Mouse (Mus musculus) liver, embryonic 14.5 days (tissue): ENCODE results near the gene Lmntd1. TPM values are rescaled to one million over a fixed set of nuclear protein-coding genes. Genes with fewer than 3 reads are reported as not detected.

Source experiments
- ATAC-seq: fragments of 200-750 bp; cut with Nextera tagmentation; 2 replicates; pipeline ENCODE4 v1.8.0; 2017; ENCODE audit warnings: moderate number of reproducible peaks, mild to moderate bottlenecking, moderate library complexity; ENCODE audit not compliant: insufficient read depth
- DNase-seq, 3 experiments: peaks; one replicate each; pipeline ENCODE4 v3.0.0-alpha.2; 2012 to 2013; ENCODE audit warnings: low read depth in 3 of 3, low spot score in 3 of 3
- H3K27ac ChIP-seq: fragments of 300-500 bp; sonication (generic); 2 replicates; pipeline ENCODE4 v1.5.1; 2014; ENCODE audit warnings: moderate library complexity, mild to moderate bottlenecking, control low read depth, inconsistent platforms
- H3K27me3 ChIP-seq: fragments of 300-500 bp; sonication (generic); 2 replicates; pipeline ENCODE4 v1.6.1; 2014; ENCODE audit warnings: mild to moderate bottlenecking, low read length, moderate library complexity; ENCODE audit not compliant: control insufficient read depth, insufficient read depth
- H3K36me3 ChIP-seq: fragments of 300-500 bp; sonication (generic); replicated peaks from 2 replicates; pipeline ENCODE4 v1.6.1; 2014; ENCODE audit warnings: low read depth; ENCODE audit not compliant: control insufficient read depth, insufficient read depth
- H3K4me1 ChIP-seq, 2 experiments: fragments of 200-500 bp in 1 of 2; fragments of 300-500 bp in 1 of 2; sonication (generic) in 1 of 2; replicated peaks; 2 replicates each; pipeline ENCODE4 v1.6.1; 2012 to 2014; ENCODE audit warnings: antibody characterized with exemption in 1 of 2, inconsistent platforms in 1 of 2, low read length in 1 of 2; ENCODE audit not compliant: control insufficient read depth in 2 of 2, insufficient read depth in 2 of 2
- H3K4me2 ChIP-seq: fragments of 300-500 bp; sonication (generic); 2 replicates; pipeline ENCODE4 v1.6.1; 2014; ENCODE audit warnings: low read depth, mild to moderate bottlenecking, control low read depth, moderate library complexity
- H3K4me3 ChIP-seq, 2 experiments: fragments of 200-500 bp in 1 of 2; fragments of 300-500 bp in 1 of 2; sonication (generic) in 1 of 2; 2 replicates each; pipeline ENCODE4 v1.5.1; 2012 to 2014; ENCODE audit warnings: low read depth in 2 of 2, low read length in 2 of 2, mild to moderate bottlenecking in 2 of 2, control low read depth in 1 of 2, inconsistent platforms in 1 of 2, moderate library complexity in 1 of 2; ENCODE audit not compliant: insufficient read depth in 1 of 2
- H3K9ac ChIP-seq: fragments of 300-500 bp; sonication (generic); replicated peaks from 2 replicates; pipeline ENCODE4 v1.6.1; 2014; ENCODE audit warnings: mild to moderate bottlenecking, control low read depth, moderate library complexity
- H3K9me3 ChIP-seq: fragments of 300-500 bp; sonication (generic); 2 replicates; pipeline ENCODE4 v1.6.1; 2016; ENCODE audit warnings: low read length, mixed read lengths; ENCODE audit not compliant: control insufficient read depth
- CTCF ChIP-seq: IDR thresholded peaks from 2 replicates; pipeline ENCODE4 v1.5.1; 2016; ENCODE audit warnings: antibody characterized with exemption, low read depth, control low read depth
- EP300 ChIP-seq: IDR thresholded peaks from 2 replicates; pipeline ENCODE4 v1.6.1; 2016; ENCODE audit warnings: antibody characterized with exemption, low read depth
- WGBS: fragments of 180-500 bp; shearing (Covaris S2); extraction: QIAGEN DNeasy Blood & Tissue Kit; methylation state at CpG from one replicate; pipeline ENCODE4 v1.1.7; 2014; ENCODE audit not compliant: insufficient replicate concordance; 5-methylcytosine and 5-hydroxymethylcytosine counted together
- polyA plus RNA-seq, 2 experiments: library from polyadenylated mRNA; depleted of rRNA in 1 of 2; stranded (reverse) in 1 of 2; unstranded in 1 of 2; fragments of >200 nt; fragmentation: Nextera tagmentation in 1 of 2; extraction: Ambion mirVana in 1 of 2; gene quantifications; 2 replicates each; pipeline versions ENCODE4 v1.2.1 to v1.2.3; 2012 to 2014

The Lmntd1 gene
- polyA plus RNA-seq, 2 experiments: 0.02 TPM; not detected in 1

GRCm38 (mm10) chr6:145378689-145379088 lies 235.4 kb downstream of the Lmntd1 start:
- no peaks in the 10 kb centered on the region for H3K9me3 ChIP-seq
- no peak overlapping the region for H3K4me3 ChIP-seq
- DNase-seq (no peak), ATAC-seq (no peak)
- H3K27ac ChIP-seq: no peak overlapping the region
- H3K4me1 ChIP-seq: no peaks in the 10 kb centered on the region
- H3K36me3 ChIP-seq: no peaks in the 10 kb centered on the region
- TF ChIP-seq CTCF (no peak), EP300 (no peak)
- H3K9ac ChIP-seq: no peak overlapping the region
- H3K4me2 ChIP-seq: no peak overlapping the region
- WGBS: 15% methylated on average over 4 of the region's 4 CpGs
- no peaks in the 10 kb centered on the region for H3K27me3 ChIP-seq

- 29% methylated on average over 2 of the region's 2 CpGs for WGBS
- H3K27me3 ChIP-seq: no peaks in the 10 kb centered on the region
- no peaks in the 10 kb centered on the region for H3K9me3 ChIP-seq
- no peak for TF ChIP-seq CTCF
- TF ChIP-seq EP300: no peak
- no peak for DNase-seq
- no peak overlapping the region for H3K9ac ChIP-seq
- ATAC-seq: no peak
- no peaks in the 10 kb centered on the region for H3K4me1 ChIP-seq
- H3K36me3 ChIP-seq: no peaks in the 10 kb centered on the region
- no peak overlapping the region for H3K4me2 ChIP-seq
- no peak overlapping the region for H3K4me3 ChIP-seq
- H3K27ac ChIP-seq: no peak overlapping the region
These were observed 239.7 kb downstream of the Lmntd1 start for GRCm38 (mm10) chr6:145374372-145374771.

DNA sequence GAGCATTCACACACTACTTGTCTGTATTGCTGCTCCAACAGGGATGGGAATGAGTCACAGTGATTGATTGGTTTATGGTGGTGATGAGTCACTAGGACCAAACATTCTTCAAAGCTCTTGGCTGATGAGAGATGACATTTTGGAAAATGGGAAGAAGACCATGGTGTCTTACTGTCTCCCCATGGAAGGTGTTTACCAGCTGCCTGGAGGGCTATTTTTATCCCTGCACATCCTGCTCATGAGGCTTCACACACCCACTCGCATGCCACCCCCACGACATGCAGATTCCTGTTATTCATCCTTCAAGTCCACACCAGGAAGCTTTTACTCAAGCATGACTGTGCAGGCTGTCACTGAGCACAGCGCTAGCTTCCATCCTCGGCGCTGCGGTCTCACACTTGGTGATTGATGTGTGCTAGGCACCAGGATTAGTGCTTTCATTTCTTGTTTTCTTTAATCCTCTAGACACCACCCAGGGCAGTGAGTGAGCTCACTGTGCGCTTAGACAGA lies 240.4 kb downstream of the Lmntd1 start:
- H3K27ac ChIP-seq: no peak overlapping the region
- no peak overlapping the region for H3K9ac ChIP-seq
- no peaks in the 10 kb centered on the region for H3K27me3 ChIP-seq
- no peak overlapping the region for H3K4me3 ChIP-seq
- H3K36me3 ChIP-seq: no peaks in the 10 kb centered on the region
- H3K4me2 ChIP-seq: no peak overlapping the region
- H3K9me3 ChIP-seq: no peaks in the 10 kb centered on the region
- WGBS: 41% methylated on average over 7 of the region's 7 CpGs
- H3K4me1 ChIP-seq: no peaks in the 10 kb centered on the region; a peak in 1 of 4 replicates
- ATAC-seq (no peak), DNase-seq (no peak)
- no peak for TF ChIP-seq CTCF
- TF ChIP-seq EP300: no peak

DNA sequence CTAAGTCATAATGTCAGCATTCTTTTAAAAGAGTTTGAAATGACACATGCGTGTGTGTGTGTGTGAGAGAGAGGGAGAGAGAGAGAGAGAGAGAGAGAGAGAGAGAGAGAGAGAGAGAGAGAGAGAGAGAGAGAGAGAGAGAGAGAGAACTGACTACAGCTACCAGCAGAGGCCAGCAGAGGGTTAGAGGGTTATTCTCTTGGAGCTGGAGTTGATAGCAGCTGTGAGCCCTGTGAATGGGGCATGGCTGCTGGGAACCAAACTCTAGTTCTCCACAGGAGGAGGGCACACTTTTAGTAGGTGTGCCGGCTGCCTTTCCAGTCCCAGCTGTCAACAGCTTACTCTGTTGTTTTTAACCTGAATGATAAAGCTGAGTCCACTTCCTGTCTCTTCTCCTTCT lies 242.1 kb downstream of the Lmntd1 start:
- DNase-seq: no peak
- Histone ChIP-seq H3K4me3 (no peak overlapping the region), H3K4me2 (no peak overlapping the region), H3K4me1 (no peaks in the 10 kb centered on the region; a peak in 1 of 4 replicates), H3K9me3 (no peaks in the 10 kb centered on the region), H3K36me3 (no peaks in the 10 kb centered on the region), H3K27me3 (no peaks in the 10 kb centered on the region), H3K9ac (no peak overlapping the region), H3K27ac (no peak overlapping the region)
- TF ChIP-seq EP300 (no peak), CTCF (0 out of 2 replicates have a peak, but pooled peaks have one; percentile 9)
- ATAC-seq: no peak
- 32% methylated on average over 2 of the region's 2 CpGs for WGBS

DNA sequence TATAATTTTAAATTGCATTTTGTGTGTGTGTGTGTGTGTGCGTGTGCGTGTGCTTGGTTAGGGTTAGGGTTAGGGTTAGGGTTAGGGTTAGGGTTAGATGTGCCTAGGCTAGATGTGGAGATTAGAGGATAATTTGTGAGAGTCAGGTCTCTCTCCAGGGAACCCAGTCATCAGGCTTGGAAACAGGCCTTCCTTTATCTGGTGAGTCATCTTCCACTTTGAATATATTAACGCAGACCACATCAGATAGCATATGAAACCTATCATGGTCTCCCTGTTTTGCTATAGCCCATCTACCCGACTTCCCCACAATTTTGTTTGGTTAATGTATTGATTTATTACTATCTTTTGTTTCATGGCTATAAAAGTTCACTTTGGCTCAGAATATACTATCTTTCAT lies 242.5 kb downstream of the Lmntd1 start:
- Histone ChIP-seq H3K4me1 (no peaks in the 10 kb centered on the region; a peak in 1 of 4 replicates), H3K4me2 (no peak overlapping the region), H3K4me3 (no peak overlapping the region), H3K36me3 (no peaks in the 10 kb centered on the region), H3K9ac (no peak overlapping the region), H3K27me3 (no peaks in the 10 kb centered on the region), H3K27ac (no peak overlapping the region), H3K9me3 (no peaks in the 10 kb centered on the region)
- DNase-seq (no peak), ATAC-seq (no peak)
- no peak for TF ChIP-seq EP300
- no peak for TF ChIP-seq CTCF
- 58% methylated on average over 4 of the region's 4 CpGs for WGBS
